Mouse (Mus musculus): ENCODE measurements around the gene Sergef. TPM values are rescaled to one million over a fixed set of nuclear protein-coding genes. Genes with fewer than 3 reads are reported as not detected.
"Not testable (repeated sequence)": the region's sequence is repeated elsewhere in the genome, so short reads cannot be mapped to it uniquely, and the experiment has no call there.

Gene Sergef
- polyA plus RNA-seq, 1 experiment from 2014 or later: 32.6 TPM

DNA sequence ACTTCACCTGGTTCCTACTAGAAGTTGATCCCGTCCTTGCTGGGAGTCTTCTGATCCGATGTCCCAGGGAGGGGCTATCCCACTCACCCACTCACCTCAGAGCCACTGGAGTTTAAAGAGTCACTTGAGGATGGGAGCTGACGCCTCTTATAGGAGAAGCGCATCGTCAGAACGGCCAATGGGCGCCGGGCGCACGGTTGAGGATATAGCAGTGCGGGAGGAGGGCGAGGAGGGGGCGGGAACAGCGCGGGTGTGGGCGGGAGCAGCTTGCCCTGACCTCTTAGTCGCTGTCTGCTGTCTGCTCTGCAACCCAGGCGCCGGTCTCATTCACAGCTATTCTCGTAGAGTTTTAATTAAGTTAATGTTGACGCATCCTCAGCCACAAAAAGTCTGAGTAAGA, 27.6 kb upstream of the Sergef start:
- no peak for ATAC-seq
- no peak overlapping the region for H3K9ac ChIP-seq (replicated peaks; ENCODE audit: low read depth, low read length)
- H3K9me3 ChIP-seq (ENCODE audit: control insufficient read depth, low read length): no peaks in the 10 kb centered on the region
- H3K4me3 ChIP-seq (replicated peaks; ENCODE audit: low read length): no peak overlapping the region
- H3K4me1 ChIP-seq (replicated peaks; ENCODE audit: control insufficient read depth, insufficient read depth, low read length): peaks cover 8% of the 10 kb centered on the region; the same call in 1 of the 2 replicates
- WGBS: 2% methylated on average over 21 of the region's 21 CpGs
- no peak overlapping the region for H3K27ac ChIP-seq (ENCODE audit: low read length)
- H3K36me3 ChIP-seq (ENCODE audit: control insufficient read depth, insufficient read depth): no peaks in the 10 kb centered on the region
- H3K4me2 ChIP-seq (ENCODE audit: low read length): peak overlapping the region; percentile 22; the same call in 1 of the 2 replicates
- peaks cover 6% of the 10 kb centered on the region; the same call in 1 of the 2 replicates for H3K27me3 ChIP-seq (replicated peaks; ENCODE audit: control insufficient read depth, insufficient read depth, low read length)

DNA sequence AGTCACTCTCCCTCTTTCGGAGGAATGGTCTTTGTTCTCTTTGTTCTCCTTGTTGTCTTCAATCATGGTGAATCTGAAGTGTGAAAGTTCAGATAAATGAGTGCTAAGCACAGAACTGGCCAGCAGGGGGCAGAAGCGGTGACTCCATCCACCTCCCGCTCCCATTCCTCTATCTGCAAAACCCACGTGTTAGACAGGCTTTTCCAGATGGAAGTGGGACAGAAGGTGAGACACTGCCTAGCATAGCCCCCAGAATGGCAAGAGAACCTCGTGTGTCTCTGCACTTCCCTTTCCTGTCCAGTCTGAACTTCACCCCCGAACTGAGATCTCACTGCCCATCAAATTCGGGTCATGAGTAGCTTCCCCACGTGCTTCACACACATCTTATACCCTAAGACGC, 25.6 kb upstream of the Sergef start:
- H3K27ac ChIP-seq (ENCODE audit: low read length): no peak overlapping the region
- H3K27me3 ChIP-seq (replicated peaks; ENCODE audit: control insufficient read depth, insufficient read depth, low read length): peaks cover 7% of the 10 kb centered on the region; the same call in 1 of the 2 replicates
- H3K4me1 ChIP-seq (replicated peaks; ENCODE audit: control insufficient read depth, insufficient read depth, low read length): 0 out of 2 replicates have a peak, but pooled peaks cover 9% of the 10 kb centered on the region
- H3K36me3 ChIP-seq (ENCODE audit: control insufficient read depth, insufficient read depth): no peaks in the 10 kb centered on the region
- no peak overlapping the region for H3K4me2 ChIP-seq (ENCODE audit: low read length)
- WGBS: 38% methylated on average over 9 of the region's 9 CpGs
- no peak for ATAC-seq
- no peak overlapping the region for H3K4me3 ChIP-seq (replicated peaks; ENCODE audit: low read length)
- no peak overlapping the region for H3K9ac ChIP-seq (replicated peaks; ENCODE audit: low read depth, low read length)
- no peaks in the 10 kb centered on the region for H3K9me3 ChIP-seq (ENCODE audit: control insufficient read depth, low read length)

DNA sequence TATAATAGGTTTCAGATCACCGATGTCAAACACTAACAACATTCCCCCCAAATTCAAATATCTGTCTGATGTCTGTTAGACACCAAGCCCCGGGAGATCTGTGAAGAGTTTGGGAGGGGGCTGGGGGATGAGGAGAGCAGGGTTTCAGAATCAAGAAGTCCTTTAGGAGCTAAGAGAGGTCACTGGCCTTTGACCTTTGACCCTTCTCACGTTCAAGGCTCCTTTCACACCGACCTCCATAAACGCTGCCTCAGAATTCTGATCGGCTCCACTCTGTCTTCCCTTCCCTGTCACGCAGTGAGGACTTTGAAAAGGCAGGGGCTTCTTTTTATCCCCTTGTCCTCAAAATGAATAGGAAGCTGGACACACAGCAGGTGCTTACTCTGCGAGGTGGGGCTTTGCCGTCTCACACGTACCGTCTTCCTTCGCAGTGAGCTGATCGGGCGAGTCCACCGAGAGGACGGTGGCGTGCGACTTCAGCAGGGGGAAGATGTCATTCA, 22.0 kb upstream of the Sergef start:
- Histone ChIP-seq H3K4me2 (ENCODE audit: low read length) (peak overlapping the region; percentile 2; the same call in 1 of the 2 replicates), H3K36me3 (ENCODE audit: control insufficient read depth, insufficient read depth) (no peaks in the 10 kb centered on the region), H3K9ac (replicated peaks; ENCODE audit: low read depth, low read length) (no peak overlapping the region), H3K27me3 (replicated peaks; ENCODE audit: control insufficient read depth, insufficient read depth, low read length) (peaks cover 5% of the 10 kb centered on the region; the same call in 1 of the 2 replicates), H3K27ac (ENCODE audit: low read length) (no peak overlapping the region), H3K9me3 (ENCODE audit: control insufficient read depth, low read length) (no peaks in the 10 kb centered on the region), H3K4me1 (replicated peaks; ENCODE audit: control insufficient read depth, insufficient read depth, low read length) (0 out of 2 replicates have a peak, but pooled peaks cover 4% of the 10 kb centered on the region), H3K4me3 (replicated peaks; ENCODE audit: low read length) (no peak overlapping the region)
- WGBS: 26% methylated on average over 18 of the region's 18 CpGs
- ATAC-seq: no peak

DNA sequence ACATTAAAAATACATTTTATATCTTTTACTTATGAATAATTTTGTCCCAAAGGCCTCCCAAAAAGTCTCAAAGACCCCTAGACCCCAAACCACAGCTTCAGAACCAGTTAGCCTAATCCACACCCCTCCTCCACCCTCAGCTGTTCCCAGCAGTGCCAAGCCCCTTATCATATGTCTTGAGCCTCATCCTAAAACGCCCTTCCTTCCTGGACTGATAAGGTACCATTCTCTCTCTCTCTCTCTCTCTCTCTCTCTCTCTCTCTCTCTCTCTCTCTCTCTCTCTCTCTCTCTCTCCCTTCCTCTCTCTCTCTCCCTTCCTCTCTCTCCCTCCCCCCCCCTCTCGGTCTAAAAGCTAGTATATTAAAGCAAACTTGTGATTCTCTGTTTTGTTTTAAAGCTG, 12.7 kb upstream of the Sergef start:
- no peak for ATAC-seq
- Histone ChIP-seq H3K4me2 (ENCODE audit: low read length) (no peak overlapping the region), H3K27ac (ENCODE audit: low read length) (no peak overlapping the region), H3K4me1 (replicated peaks; ENCODE audit: control insufficient read depth, insufficient read depth, low read length) (no peaks in the 10 kb centered on the region), H3K36me3 (ENCODE audit: control insufficient read depth, insufficient read depth) (no peaks in the 10 kb centered on the region), H3K4me3 (replicated peaks; ENCODE audit: low read length) (no peak overlapping the region), H3K27me3 (replicated peaks; ENCODE audit: control insufficient read depth, insufficient read depth, low read length) (no peaks in the 10 kb centered on the region), H3K9ac (replicated peaks; ENCODE audit: low read depth, low read length) (no peak overlapping the region), H3K9me3 (ENCODE audit: control insufficient read depth, low read length) (no peaks in the 10 kb centered on the region)
- WGBS: 69% methylated on average over 2 of the region's 2 CpGs

DNA sequence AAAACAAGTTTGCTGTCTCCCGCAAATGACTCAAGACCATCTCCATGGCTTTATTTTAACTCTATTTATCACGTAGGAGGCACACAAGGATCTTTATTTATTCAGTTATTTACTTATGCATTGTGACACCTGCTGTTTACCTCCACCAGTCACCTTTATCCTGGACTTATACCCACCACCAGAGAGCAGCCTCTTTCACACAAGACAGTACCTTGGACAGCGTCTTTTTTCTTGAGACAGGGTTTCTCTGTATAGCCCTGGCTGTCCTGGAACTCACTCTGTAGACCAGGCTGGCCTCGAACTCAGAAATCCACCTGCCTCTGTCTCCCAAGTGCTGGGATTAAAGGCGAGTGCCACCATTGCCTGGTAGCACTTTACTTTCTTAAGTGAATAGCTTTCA, 10.6 kb upstream of the Sergef start:
- H3K36me3 ChIP-seq (ENCODE audit: control insufficient read depth, insufficient read depth); H3K9me3 ChIP-seq (ENCODE audit: control insufficient read depth, low read length); H3K27ac ChIP-seq (ENCODE audit: low read length); H3K4me1 ChIP-seq (replicated peaks; ENCODE audit: control insufficient read depth, insufficient read depth, low read length); H3K4me3 ChIP-seq (replicated peaks; ENCODE audit: low read length); H3K27me3 ChIP-seq (replicated peaks; ENCODE audit: control insufficient read depth, insufficient read depth, low read length); H3K9ac ChIP-seq (replicated peaks; ENCODE audit: low read depth, low read length); H3K4me2 ChIP-seq (ENCODE audit: low read length); ATAC-seq: not testable (repeated sequence)
- 50% methylated on average over 5 of the region's 5 CpGs for WGBS

DNA sequence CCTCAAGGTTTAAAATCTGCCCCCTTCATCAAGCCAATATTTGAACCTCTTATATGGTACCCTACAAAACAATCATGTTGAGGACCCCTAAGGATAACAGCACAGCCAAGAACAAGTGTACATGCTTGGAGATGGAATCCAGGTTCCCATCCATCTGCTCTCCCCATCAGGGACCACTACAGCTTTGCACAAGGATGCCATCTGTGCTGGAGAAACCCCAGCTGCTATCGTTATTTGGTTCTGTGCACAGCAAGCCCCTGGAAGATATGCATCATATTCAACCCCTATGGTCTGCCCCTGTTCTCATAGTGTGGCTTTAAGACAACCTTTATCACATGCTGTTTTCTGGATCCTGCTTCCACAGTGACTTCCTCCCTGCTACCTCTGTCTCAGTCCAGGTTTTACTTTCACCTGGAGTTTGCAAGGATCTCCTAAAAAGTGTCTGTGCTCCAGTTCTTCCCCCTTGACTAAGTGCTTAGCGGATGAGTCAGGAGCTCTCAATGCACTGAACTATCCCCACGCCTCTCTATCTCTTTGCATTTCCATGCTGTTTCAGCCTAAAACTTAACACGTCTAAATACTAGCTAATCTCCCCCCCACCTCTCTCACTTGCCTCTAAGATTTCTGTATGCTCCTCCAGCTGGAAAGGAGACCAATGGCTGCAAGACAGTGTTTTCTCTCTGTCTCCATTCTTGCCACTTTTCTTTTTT, 9.0 kb upstream of the Sergef start:
- H3K36me3 ChIP-seq (ENCODE audit: control insufficient read depth, insufficient read depth): no peaks in the 10 kb centered on the region
- no peak for ATAC-seq
- H3K27me3 ChIP-seq (replicated peaks; ENCODE audit: control insufficient read depth, insufficient read depth, low read length): no peaks in the 10 kb centered on the region
- H3K9me3 ChIP-seq (ENCODE audit: control insufficient read depth, low read length): no peaks in the 10 kb centered on the region
- no peaks in the 10 kb centered on the region for H3K4me1 ChIP-seq (replicated peaks; ENCODE audit: control insufficient read depth, insufficient read depth, low read length)
- no peak overlapping the region for H3K27ac ChIP-seq (ENCODE audit: low read length)
- H3K4me2 ChIP-seq (ENCODE audit: low read length): no peak overlapping the region
- WGBS: 68% methylated on average over 4 of the region's 4 CpGs
- no peak overlapping the region for H3K9ac ChIP-seq (replicated peaks; ENCODE audit: low read depth, low read length)
- no peak overlapping the region for H3K4me3 ChIP-seq (replicated peaks; ENCODE audit: low read length)

DNA sequence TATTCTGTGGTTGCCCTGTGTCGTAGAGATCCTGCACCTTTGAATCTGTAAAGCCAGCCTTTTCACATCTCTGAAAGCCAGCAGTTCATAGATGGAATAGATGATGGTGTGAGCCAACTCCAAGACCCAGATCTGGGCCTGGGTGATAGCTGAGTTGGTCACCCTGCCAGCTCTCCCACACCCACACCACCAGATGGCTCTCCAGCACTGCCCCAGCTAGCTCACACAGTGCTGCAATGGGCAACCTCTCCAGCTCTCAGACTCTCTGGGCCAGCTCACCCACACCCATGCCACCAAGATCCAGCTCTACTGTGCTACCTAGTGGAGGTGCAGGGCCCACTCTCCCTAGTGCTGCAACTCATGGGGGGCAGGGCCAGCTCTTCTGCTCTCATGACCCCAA, 3.6 kb upstream of the Sergef start:
- Histone ChIP-seq H3K27me3 (replicated peaks; ENCODE audit: control insufficient read depth, insufficient read depth, low read length) (no peaks in the 10 kb centered on the region), H3K4me1 (replicated peaks; ENCODE audit: control insufficient read depth, insufficient read depth, low read length) (peaks cover 19% of the 10 kb centered on the region), H3K9ac (replicated peaks; ENCODE audit: low read depth, low read length) (no peak overlapping the region), H3K36me3 (ENCODE audit: control insufficient read depth, insufficient read depth) (no peaks in the 10 kb centered on the region), H3K4me3 (replicated peaks; ENCODE audit: low read length) (no peak overlapping the region), H3K9me3 (ENCODE audit: control insufficient read depth, low read length) (no peaks in the 10 kb centered on the region), H3K4me2 (ENCODE audit: low read length) (no peak overlapping the region), H3K27ac (ENCODE audit: low read length) (no peak overlapping the region)
- WGBS: 79% methylated on average over 1 of the region's 1 CpGs
- ATAC-seq: no peak

DNA sequence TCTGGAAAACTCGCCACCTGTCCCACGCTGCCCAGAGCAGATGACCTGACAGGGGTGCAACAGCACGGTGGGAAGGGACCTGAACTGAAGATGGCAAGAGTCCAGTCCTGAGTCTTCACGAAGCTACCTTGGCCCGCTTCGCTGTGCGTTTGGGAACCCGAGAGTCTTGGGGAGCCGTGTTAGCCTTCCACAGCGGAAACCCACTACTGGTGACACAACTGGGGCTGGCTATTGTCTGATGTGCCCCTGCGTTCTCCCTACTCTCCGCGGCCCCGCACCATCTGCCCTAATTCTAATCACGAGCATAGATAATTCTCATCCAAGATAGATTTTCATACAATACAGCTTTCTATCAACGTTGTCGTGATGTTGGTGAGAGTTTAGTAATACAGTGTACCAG, 455 bp upstream of the Sergef start:
- Histone ChIP-seq H3K36me3 (ENCODE audit: control insufficient read depth, insufficient read depth) (no peaks in the 10 kb centered on the region), H3K27ac (ENCODE audit: low read length) (peak overlapping the region; percentile 87), H3K4me1 (replicated peaks; ENCODE audit: control insufficient read depth, insufficient read depth, low read length) (peaks cover 29% of the 10 kb centered on the region), H3K27me3 (replicated peaks; ENCODE audit: control insufficient read depth, insufficient read depth, low read length) (no peaks in the 10 kb centered on the region), H3K9me3 (ENCODE audit: control insufficient read depth, low read length) (no peaks in the 10 kb centered on the region), H3K4me2 (ENCODE audit: low read length) (peak overlapping the region; percentile 92), H3K4me3 (replicated peaks; ENCODE audit: low read length) (peak overlapping the region; percentile 78), H3K9ac (replicated peaks; ENCODE audit: low read depth, low read length) (peak overlapping the region; percentile 79)
- ATAC-seq: peak; percentile 24; the same call in 1 of the 2 replicates
- WGBS: 11% methylated on average over 17 of the region's 17 CpGs

DNA sequence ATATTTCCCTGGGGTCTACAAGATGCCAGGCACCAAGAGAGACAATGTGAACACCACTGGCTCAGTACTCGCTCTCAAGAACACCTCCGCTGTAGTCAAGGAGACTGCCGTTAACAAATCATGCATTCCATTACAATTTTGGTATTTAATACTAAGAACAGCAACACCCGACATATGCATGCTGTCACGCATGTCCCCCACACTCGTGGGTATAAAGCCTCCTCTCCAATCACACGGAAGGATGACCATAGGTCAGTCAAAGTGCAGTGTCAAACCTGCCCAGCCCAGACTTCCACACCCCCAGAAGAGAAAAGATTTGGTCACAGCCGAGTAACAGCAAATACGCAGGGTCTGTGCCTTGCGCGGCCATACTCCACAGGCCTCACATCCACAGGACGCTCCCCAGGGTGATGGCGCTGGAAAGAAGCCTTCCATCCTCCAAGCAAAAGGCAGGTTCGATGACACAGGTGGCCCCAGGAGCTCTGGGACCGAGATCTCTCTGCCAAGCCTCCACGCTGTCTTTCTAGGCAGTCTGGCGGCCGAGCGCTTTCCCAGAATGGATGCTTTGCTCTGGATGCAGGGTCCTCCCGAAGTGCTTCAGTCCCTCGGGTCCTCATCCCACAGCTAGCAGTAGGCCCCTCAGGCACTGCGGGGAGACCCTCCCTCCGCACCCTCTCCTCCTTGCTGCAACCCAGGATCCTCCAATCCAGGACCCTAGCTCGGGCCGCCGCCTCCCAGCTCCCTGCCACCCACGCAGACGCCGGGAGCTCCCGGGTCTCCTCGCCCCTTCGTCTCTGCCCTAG, 517 bp downstream of the Sergef start:
- Histone ChIP-seq H3K36me3 (ENCODE audit: control insufficient read depth, insufficient read depth) (no peaks in the 10 kb centered on the region), H3K4me3 (replicated peaks; ENCODE audit: low read length) (peak overlapping the region; percentile 78), H3K4me2 (ENCODE audit: low read length) (peak overlapping the region; percentile 92), H3K4me1 (replicated peaks; ENCODE audit: control insufficient read depth, insufficient read depth, low read length) (peaks cover 29% of the 10 kb centered on the region), H3K27me3 (replicated peaks; ENCODE audit: control insufficient read depth, insufficient read depth, low read length) (no peaks in the 10 kb centered on the region), H3K9me3 (ENCODE audit: control insufficient read depth, low read length) (no peaks in the 10 kb centered on the region), H3K9ac (replicated peaks; ENCODE audit: low read depth, low read length) (peak overlapping the region; percentile 79), H3K27ac (ENCODE audit: low read length) (peak overlapping the region; percentile 87)
- peak; percentile 19 for ATAC-seq
- 4% methylated on average over 32 of the region's 32 CpGs for WGBS
